Mouse (Mus musculus): ENCODE measurements at regions not wholly inside any gene's neighbourhood (a gene's known extent, or its start where the extent isn't known, plus 50 kb on each side); places are given as distances from the start of the nearest gene placed in this dataset.
A peak's percentile ranks its signal among the peaks of the same experiment; 100 is the strongest.

- DNase-seq (ENCODE audit: low read depth, low spot score) = no peak
- Histone ChIP-seq H3K36me3 (ENCODE audit: control insufficient read depth in 1 of 2, insufficient read depth in 2 of 2, low read length in 2 of 2) (no peaks in the 10 kb centered on the region), H3K9me3 (replicated peaks; ENCODE audit: insufficient read depth, low read length) (no peaks in the 10 kb centered on the region), H3K27ac (ENCODE audit: control insufficient read depth, low read depth, low read length) (no peak overlapping the region), H3K4me3 (ENCODE audit: control insufficient read depth in 1 of 2, insufficient read depth in 1 of 2, low read depth in 2 of 2, low read length in 2 of 2) (no peak overlapping the region), H3K27me3 (ENCODE audit: control insufficient read depth in 1 of 2, insufficient read depth in 2 of 2, low read length in 2 of 2) (no peaks in the 10 kb centered on the region), H3K79me2 (ENCODE audit: control insufficient read depth, insufficient read depth, low read length, poor library complexity) (no peaks in the 10 kb centered on the region), H3K9ac (ENCODE audit: control insufficient read depth, low read depth, low read length, poor library complexity, severe bottlenecking) (no peak overlapping the region), H3K4me1 (ENCODE audit: control insufficient read depth in 1 of 2, insufficient read depth in 2 of 2, low read length in 2 of 2) (no peaks in the 10 kb centered on the region)
- TF ChIP-seq GABPA (IDR thresholded peaks at IDR 0.05; ENCODE audit: low read depth, low read length) = no peak
- no peak for TF ChIP-seq ETS1 (IDR thresholded peaks at IDR 0.05; ENCODE audit: low read depth, low read length)
- no peak for TF ChIP-seq CTCF (IDR thresholded peaks at IDR 0.05 in 2 of 3, conservative IDR thresholded peaks at IDR 0.05 in 1 of 3; ENCODE audit: control insufficient read depth in 1 of 3, insufficient read depth in 1 of 3, low read depth in 2 of 3, low read length in 3 of 3, poor library complexity in 1 of 3, severe bottlenecking in 1 of 3)
- no peak for TF ChIP-seq CHD2 (IDR thresholded peaks at IDR 0.05; ENCODE audit: low read length)
- no peak for TF ChIP-seq TAL1 (IDR thresholded peaks at IDR 0.05; ENCODE audit: low read length)
- TF ChIP-seq MAX (IDR thresholded peaks at IDR 0.05; ENCODE audit: low read length) = no peak
- TF ChIP-seq RAD21 (IDR thresholded peaks at IDR 0.05; ENCODE audit: low read depth, low read length) = no peak
- no peak for TF ChIP-seq EP300 (IDR thresholded peaks at IDR 0.05; ENCODE audit: low read depth in 1 of 2, low read length in 2 of 2)
- no peak for TF ChIP-seq NRF1 (IDR thresholded peaks at IDR 0.05; ENCODE audit: insufficient read depth, low read depth, low read length, poor library complexity, severe bottlenecking)
- no peak for TF ChIP-seq UBTF (IDR thresholded peaks at IDR 0.05; ENCODE audit: borderline replicate concordance, insufficient read depth, low read depth, low read length)
Observed at GRCm38 (mm10) chr7:133364601-133365000, 237.4 kb downstream of the Tex36 start.

GRCm38 (mm10) chr7:133328717-133329116, 204.6 kb upstream of the Ctbp2 start:
- no peaks in the 10 kb centered on the region for H3K36me3 ChIP-seq (ENCODE audit: control insufficient read depth in 1 of 2, insufficient read depth in 2 of 2, low read length in 2 of 2)
- peak; percentile 9 for DNase-seq (ENCODE audit: low read depth, low spot score)
- no peaks in the 10 kb centered on the region for H3K79me2 ChIP-seq (ENCODE audit: control insufficient read depth, insufficient read depth, low read length, poor library complexity)
- H3K27ac ChIP-seq (ENCODE audit: control insufficient read depth, low read depth, low read length) = no peak overlapping the region
- H3K9me3 ChIP-seq (replicated peaks; ENCODE audit: insufficient read depth, low read length) = no peaks in the 10 kb centered on the region
- H3K9ac ChIP-seq (ENCODE audit: control insufficient read depth, low read depth, low read length, poor library complexity, severe bottlenecking) = no peak overlapping the region
- no peaks in the 10 kb centered on the region for H3K4me1 ChIP-seq (ENCODE audit: control insufficient read depth in 1 of 2, insufficient read depth in 2 of 2, low read length in 2 of 2)
- no peaks in the 10 kb centered on the region for H3K27me3 ChIP-seq (ENCODE audit: control insufficient read depth in 1 of 2, insufficient read depth in 2 of 2, low read length in 2 of 2)
- TF ChIP-seq MAFK (IDR thresholded peaks at IDR 0.05; ENCODE audit: borderline replicate concordance, low read depth, low read length) = 0 out of 2 replicates have a peak, but pooled peaks have one; percentile 30
- TF ChIP-seq BHLHE40 (IDR thresholded peaks at IDR 0.05; ENCODE audit: borderline replicate concordance, low read depth, low read length) = no peak
- H3K4me3 ChIP-seq (ENCODE audit: control insufficient read depth in 1 of 2, insufficient read depth in 1 of 2, low read depth in 2 of 2, low read length in 2 of 2) = no peak overlapping the region

GRCm38 (mm10) chr7:133325548-133326190, 201.5 kb upstream of the Ctbp2 start:
- TF ChIP-seq NELFE (IDR thresholded peaks at IDR 0.05; ENCODE audit: low read depth, low read length) (no peak), MAZ (IDR thresholded peaks at IDR 0.05; ENCODE audit: low read depth, low read length) (no peak), ZC3H11A (IDR thresholded peaks at IDR 0.05; ENCODE audit: low read depth, low read length) (no peak), EP300 (IDR thresholded peaks at IDR 0.05; ENCODE audit: low read depth in 1 of 2, low read length in 2 of 2) (no peak), HCFC1 (IDR thresholded peaks at IDR 0.05; ENCODE audit: low read depth, low read length) (no peak), MYC (IDR thresholded peaks at IDR 0.05; ENCODE audit: low read depth, low read length) (no peak), ELF1 (IDR thresholded peaks at IDR 0.05; ENCODE audit: low read depth, low read length) (no peak), TBP (IDR thresholded peaks at IDR 0.05; ENCODE audit: low read depth, low read length) (no peak), ETS1 (IDR thresholded peaks at IDR 0.05; ENCODE audit: low read depth, low read length) (no peak), CHD1 (IDR thresholded peaks at IDR 0.05; ENCODE audit: low read depth, low read length) (no peak), RCOR1 (IDR thresholded peaks at IDR 0.05; ENCODE audit: low read depth, low read length) (no peak), MEF2A (IDR thresholded peaks at IDR 0.05; ENCODE audit: extremely low read depth, insufficient replicate concordance, low read depth, low read length, poor library complexity, severe bottlenecking) (no peak), TAL1 (IDR thresholded peaks at IDR 0.05; ENCODE audit: low read length) (no peak), E2F4 (IDR thresholded peaks at IDR 0.05; ENCODE audit: borderline replicate concordance, low read depth, low read length) (no peak)
- no peak overlapping the region for H3K9ac ChIP-seq (ENCODE audit: control insufficient read depth, low read depth, low read length, poor library complexity, severe bottlenecking)
- no peaks in the 10 kb centered on the region for H3K79me2 ChIP-seq (ENCODE audit: control insufficient read depth, insufficient read depth, low read length, poor library complexity)
- H3K4me3 ChIP-seq (ENCODE audit: control insufficient read depth in 1 of 2, insufficient read depth in 1 of 2, low read depth in 2 of 2, low read length in 2 of 2) = no peak overlapping the region
- H3K27me3 ChIP-seq (ENCODE audit: control insufficient read depth in 1 of 2, insufficient read depth in 2 of 2, low read length in 2 of 2) = no peaks in the 10 kb centered on the region
- DNase-seq (ENCODE audit: low read depth, low spot score) = no peak
- no peaks in the 10 kb centered on the region for H3K9me3 ChIP-seq (replicated peaks; ENCODE audit: insufficient read depth, low read length)
- no peaks in the 10 kb centered on the region for H3K4me1 ChIP-seq (ENCODE audit: control insufficient read depth in 1 of 2, insufficient read depth in 2 of 2, low read length in 2 of 2)
- H3K36me3 ChIP-seq (ENCODE audit: control insufficient read depth in 1 of 2, insufficient read depth in 2 of 2, low read length in 2 of 2) = no peaks in the 10 kb centered on the region
- no peak overlapping the region for H3K27ac ChIP-seq (ENCODE audit: control insufficient read depth, low read depth, low read length)
